Comparison of ENCODE assay signal across 15 mouse cellular contexts in genomic region chr7:101616136-101616835, GRCm38 (mm10). TPM values are rescaled to one million over a fixed set of nuclear protein-coding genes. Genes with fewer than 3 reads are reported as not detected.
"Had no signal": no experiment of that assay in that cellular context is flagged by ENCODE, and none has a peak within 500 bp of the region (broad histone marks: within the 10 kb centered on the region; RNA-seq: fewer than 3 reads in every experiment).

No protein-coding gene starts in this region.

- H3K27ac ChIP-seq: kidney, postnatal 0 days; limb, embryonic 10.5 days; midbrain, embryonic 13.5 days; stomach, embryonic 15.5 days had no signal

- H3K4me3 ChIP-seq: layer of hippocampus, adult 2 months; limb, embryonic 10.5 days; midbrain, embryonic 13.5 days; stomach, embryonic 15.5 days had no signal

- H3K27me3 ChIP-seq: midbrain, embryonic 13.5 days; stomach, embryonic 15.5 days had no signal

- H3K4me1 ChIP-seq: limb, embryonic 10.5 days; midbrain, embryonic 13.5 days; stomach, embryonic 15.5 days had no signal

- H3K36me3 ChIP-seq: limb, embryonic 10.5 days; midbrain, embryonic 13.5 days; stomach, embryonic 15.5 days had no signal

- H3K9me3 ChIP-seq: limb, embryonic 10.5 days; midbrain, embryonic 13.5 days; stomach, embryonic 15.5 days had no signal

- DNase-seq: right cerebral cortex, postnatal 14 days; thymus, adult 2 months; thymus, postnatal 36 days had no signal

- H3K9ac ChIP-seq: midbrain, embryonic 13.5 days; stomach, embryonic 15.5 days had no signal

- ATAC-seq: midbrain, embryonic 13.5 days had no signal

- H3K4me2 ChIP-seq: midbrain, embryonic 13.5 days; stomach, embryonic 15.5 days had no signal

RNA-seq across cellular contexts. Expression of gene Art2b, which starts 30.9 kb away (rescaled TPM):
- total RNA-seq: layer of hippocampus, adult 2 months; layer of hippocampus, postnatal 10 days; left cerebral cortex, adult 18-20 months; left cerebral cortex, postnatal 14 days; midbrain, postnatal 0 days had no signal
- polyA plus RNA-seq: kidney, postnatal 0 days; limb, embryonic 10.5 days; limb, embryonic 14.5 days; lung, embryonic 16.5 days; midbrain, embryonic 13.5 days; midbrain, postnatal 0 days; neural tube, embryonic 14.5 days; stomach, embryonic 15.5 days had no signal
